Mouse (Mus musculus): ENCODE measurements around the gene Hoga1.

DNA sequence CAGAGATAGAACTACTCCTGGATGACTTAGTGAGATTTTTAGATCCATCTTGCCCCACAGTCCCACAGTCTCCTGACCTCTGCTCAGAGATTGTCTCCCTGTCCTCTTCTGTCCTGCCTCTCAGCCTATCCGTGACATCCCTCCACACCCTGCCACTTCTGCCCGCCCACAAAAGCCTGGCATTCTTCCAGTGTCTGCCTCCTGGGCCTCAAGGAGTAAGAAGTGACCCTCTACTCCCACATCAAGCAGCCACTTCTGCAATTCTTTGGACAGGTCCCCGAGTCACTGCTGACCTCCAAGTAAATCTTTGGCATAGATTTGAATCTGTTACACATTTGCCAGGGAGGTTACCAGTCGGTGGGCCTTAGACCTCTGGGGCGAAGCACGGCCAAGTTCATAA, 8.8 kb downstream of the Hoga1 start:
- TF ChIP-seq CTCF (IDR thresholded peaks at IDR 0.05; ENCODE audit: control insufficient read depth, insufficient read depth, insufficient replicate concordance, low read depth, low read length), result no peak
- no peak for TF ChIP-seq POLR2A (IDR thresholded peaks at IDR 0.05; ENCODE audit: control insufficient read depth, low read depth, low read length)

Data from testis, adult 2 months (tissue).